Mouse (Mus musculus): Measurements from ENCODE around the gene Rubcn. TPM values are rescaled to one million over a fixed set of nuclear protein-coding genes. Genes with fewer than 3 reads are reported as not detected.
A peak's percentile ranks its signal among the peaks of the same experiment; 100 is the strongest.
"Not testable (repeated sequence)": the region's sequence is repeated elsewhere in the genome, so short reads cannot be mapped to it uniquely, and the experiment has no call there.

Gene Rubcn
- total RNA-seq (2021) = 10 to 100 TPM; 31.6 to 32.1 TPM
- long read RNA-seq, experiment 1, full-length matches to known transcripts = 4 of 15 reads
- long read RNA-seq, experiment 1, partial matches to known transcripts = 1 of 15 reads
- long read RNA-seq, experiment 1, other reads (novel, unspliced or antisense) = 10 of 15 reads
- long read RNA-seq, experiment 2, full-length matches to known transcripts = 2 of 13 reads
- long read RNA-seq, experiment 2, partial matches to known transcripts = 1 of 13 reads
- long read RNA-seq, experiment 2, other reads (novel, unspliced or antisense) = 10 of 13 reads

DNA sequence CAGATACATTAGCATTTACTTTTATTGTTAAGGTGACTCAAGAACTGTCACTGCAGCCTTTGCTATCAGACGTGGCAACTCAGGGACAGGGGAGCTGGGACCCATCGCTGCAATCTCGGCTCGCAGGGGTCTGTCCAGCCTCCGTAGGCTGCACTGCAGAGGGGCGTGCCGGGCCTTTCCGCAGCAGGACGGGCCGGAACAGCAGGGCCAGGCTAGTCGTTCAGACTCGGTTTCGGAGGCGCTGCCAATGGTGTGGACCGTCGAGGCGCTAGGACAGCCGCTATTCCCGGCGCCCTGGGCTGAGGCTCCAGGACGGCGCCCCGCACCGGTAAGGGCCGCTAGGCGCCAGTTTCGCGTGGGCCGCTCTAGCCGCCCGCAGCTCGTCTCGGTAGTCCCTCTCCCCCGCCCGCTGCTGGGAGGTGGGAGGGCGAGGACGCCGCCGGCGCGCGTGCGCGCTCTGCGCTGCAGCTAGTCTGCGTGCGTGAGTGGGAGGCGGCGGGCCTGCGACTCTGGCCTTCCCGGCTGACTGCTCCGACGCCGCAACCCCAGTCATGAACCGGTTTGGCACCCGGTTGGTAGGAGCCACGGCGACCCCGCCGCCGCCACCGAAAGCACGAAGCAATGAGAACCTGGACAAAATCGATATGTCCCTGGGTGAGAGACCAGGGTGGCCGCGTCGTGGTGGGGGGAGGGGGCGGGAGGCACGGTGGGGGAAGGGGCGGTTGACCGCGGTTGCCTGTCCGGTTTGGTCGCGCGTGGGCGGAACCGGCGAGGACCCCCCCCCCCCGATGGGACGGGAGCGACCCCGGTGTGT is at the start of gene Rubcn, which contains the start of gene Fyttd1:
Gene Rubcn, minus strand, starts transcription at position 424 of the 814 bp plus-strand sequence.
Gene Fyttd1, plus strand, starts transcription at position 158 of the 814 bp plus-strand sequence.
- peak; percentile 97 for DNase-seq
- intact Hi-C loops (cut with DNase I) = loop anchor here (2.0 to 5.0 kb wide), 2 partner anchors 23 to 65 kb away; partner anchors contain the start of gene Smbd1

DNA sequence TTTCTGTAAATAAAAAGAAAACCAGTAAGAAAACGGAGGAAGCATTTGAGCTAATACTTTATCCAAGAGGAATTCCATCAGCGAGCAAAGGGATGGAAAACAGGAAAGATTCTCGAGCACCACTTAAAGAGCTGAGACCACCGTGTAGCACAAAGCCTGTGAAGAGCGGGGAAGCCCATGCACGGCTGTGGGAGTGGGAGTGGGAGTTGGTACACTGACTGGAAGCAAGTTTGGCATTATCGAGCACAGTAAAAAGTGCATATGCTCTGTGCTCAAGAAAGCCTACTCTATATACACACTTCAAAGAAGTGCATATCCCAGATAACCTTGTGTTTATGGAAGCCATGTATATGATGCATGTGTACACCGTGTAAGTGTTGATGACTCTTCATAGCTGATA is 49.5 kb upstream of the Rubcn start:
- DNase-seq = no peak
- intact Hi-C loops (cut with DNase I) = no loop called here

DNA sequence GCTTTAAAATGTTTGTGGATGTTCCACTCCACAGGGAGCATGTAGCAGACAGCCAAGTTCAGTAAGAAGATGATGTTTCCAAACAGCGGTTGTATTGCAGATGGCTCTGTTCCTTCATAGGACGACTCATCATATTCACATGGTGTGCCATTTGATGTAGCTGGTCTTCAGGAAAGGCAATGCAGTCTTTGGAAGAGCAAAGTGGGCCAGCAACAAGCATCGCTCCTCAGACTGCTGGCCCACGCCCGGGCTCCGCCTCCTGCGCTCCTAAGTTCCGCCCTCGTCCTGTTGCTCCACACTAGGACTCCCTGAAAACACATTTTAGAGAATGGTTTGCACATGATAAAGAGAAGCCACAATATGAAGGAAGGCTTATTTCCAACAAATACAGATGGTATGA is 49.1 kb upstream of the Rubcn start:
- DNase-seq; intact Hi-C loops (cut with DNase I): not testable (repeated sequence)

DNA sequence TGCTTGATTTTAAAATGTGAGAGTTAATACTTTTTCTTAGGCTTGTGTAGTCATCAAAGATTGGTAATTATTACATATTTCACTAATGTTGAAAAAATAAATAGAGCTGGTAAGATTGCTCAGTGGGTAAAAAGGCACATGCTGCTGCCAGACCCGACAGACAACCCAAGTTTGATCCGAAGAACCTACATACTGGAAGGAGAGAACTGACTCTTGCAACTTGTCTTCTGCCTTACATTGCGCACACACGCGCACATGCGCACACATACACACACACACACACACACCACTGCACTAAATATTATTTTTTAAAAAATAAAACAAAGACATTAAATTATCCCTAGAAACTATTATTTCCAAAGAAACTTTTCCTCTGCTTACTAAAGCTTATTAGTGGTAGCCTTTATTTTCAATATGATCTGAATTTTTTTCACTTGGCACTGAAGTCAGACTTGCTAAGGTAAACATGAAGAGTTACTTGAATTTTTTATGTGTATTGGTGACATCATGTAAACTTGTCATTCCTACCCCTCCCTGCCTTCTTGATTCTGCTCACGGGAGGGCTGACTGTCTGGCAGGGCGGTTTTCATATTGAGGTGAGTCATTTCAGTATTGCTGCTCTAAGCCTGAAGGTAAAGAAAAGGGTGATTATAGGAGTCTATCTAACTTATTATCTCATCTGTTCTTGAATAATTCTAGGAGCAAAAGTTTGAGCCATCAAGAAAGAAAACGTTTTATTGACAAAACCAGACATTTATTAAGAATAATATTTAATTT is 37.9 kb upstream of the Rubcn start:
- intact Hi-C loops (cut with DNase I) = loop anchor here (5.0 kb wide), 1 partner anchor 47 kb away; no protein-coding TSS in a partner anchor
- no peak for DNase-seq

DNA sequence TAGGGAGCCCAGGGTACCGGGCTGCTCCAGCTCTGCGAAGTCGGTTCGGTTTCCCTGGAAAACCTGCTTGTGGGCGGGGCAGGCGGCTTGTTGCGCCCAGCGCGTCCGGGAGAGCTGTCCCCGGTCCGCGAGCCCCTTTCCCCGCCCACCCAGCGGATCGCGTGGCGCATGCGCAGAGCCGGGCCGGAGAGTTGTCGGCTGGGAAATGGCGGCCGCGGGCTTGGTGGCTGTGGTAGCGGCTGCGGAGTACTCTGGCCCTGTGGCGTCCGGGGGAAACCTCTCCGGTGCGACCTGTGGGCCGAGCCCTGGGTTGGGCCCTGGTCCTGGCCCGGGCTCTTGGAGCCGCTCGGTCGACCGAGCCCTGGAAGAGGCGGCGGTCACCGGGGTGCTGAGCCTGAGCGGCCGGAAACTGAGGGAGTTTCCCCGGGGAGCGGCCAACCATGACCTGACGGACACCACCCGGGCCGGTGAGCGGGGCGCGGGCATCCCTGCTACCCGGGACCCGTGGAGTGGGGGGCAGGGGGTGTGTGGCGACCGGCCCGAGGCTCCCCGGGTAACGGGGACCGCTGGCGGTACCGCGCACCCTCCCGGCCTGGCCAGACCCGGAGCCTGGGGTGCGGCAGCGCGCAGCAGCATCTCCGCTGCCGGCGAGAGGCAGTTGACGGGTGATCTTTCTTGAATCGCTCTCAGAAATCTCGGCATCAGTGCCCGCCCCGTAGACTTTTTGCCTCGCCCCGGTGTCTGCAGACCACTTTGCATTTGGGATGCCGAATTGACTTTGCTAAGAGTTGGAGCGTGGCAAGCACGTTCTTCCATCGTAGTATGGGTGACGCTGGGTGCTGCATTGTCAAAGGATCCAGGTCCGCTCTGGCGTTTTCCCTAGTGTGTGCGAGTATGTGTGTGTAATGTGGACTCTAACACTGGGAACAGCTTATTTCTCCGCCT is 36.6 kb upstream of the Rubcn start, which contains the start of gene Lrch3:
Gene Lrch3, plus strand, starts transcription at position 164 of the 945 bp plus-strand sequence.
- intact Hi-C loops (cut with DNase I) = no loop called here

DNA sequence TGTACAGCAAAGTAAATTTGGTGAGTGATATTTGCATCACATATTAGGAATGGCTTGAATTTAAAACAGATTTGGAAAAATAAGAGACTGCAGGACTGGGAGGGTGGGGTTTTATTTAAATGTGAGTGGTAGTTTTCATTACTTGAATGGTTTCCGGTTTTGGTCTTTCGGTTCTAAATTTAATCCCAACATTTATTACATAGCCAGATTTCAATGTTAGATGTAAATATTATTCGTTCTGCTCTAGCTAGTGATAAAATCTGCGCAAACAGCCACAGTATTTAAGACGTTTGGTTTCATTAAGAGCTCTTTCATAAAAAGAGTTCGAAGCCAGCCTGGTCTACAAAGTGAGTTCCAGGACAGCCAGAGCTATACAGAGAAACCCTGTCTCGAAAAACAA is 35.6 kb upstream of the Rubcn start:
- DNase-seq = no peak
- intact Hi-C loops (cut with DNase I) = no loop called here

More for the DNA sequence above, 36.6 kb upstream of the Rubcn start, which contains the start of gene Lrch3:
- peak; percentile 97 to 98 for DNase-seq

DNA sequence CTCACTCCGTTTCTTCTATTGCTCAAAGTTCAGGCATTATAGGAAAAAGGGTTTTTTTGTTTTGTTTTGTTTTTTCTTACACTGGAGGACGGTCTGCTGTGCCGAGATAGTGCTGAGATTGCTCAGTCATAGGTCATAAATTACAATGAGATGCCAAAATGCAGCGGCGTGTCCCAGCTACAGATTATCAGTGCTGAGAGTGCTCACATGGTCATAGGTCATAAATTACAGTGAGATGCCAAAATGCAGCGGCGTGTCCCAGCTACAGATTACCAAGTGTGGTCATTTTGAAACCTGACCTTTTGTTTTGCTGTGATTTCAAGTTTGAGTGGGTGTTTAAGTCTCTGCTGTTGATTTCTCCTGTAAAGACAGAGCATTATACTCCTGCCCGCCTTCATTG is 29.2 kb upstream of the Rubcn start:
- DNase-seq = no peak
- intact Hi-C loops (cut with DNase I) = no loop called here

DNA sequence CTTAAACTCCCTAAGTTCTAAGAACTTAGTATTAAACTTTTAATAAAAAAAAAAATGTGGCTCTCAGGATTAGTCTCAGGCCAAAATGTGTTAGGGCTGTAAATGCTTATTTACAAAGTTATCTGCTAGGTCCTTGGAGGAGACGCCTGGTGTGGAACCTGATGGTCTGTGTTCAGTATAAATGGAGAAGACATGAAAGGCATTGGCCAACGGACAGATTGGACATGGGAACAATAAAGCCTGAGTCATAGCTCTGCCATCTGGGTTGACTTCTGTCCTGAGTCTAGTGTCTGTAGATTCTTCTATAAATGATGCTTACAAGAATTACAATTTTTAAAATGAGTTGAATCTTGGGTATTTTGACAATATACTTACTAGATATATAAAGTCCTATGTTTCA is 28.6 kb upstream of the Rubcn start:
- no peak for DNase-seq
- intact Hi-C loops (cut with DNase I) = no loop called here

DNA sequence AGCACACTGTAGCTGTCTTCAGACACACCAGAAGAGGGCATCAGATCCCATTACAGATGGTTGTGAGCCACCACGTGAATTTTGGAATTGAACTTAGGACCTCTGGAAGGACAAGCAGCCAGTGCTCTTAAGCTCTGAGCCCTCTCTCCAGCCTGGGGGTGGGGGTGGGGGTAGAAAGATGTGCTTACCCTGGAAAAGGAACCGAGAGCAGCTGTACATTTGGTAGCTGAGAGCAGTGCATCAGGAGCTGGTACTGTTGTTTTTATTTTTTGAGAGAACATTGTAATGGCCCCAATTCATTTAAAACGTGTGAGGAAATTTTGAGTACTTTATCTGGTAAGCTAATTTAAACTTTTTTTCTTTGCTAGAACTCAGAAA is 24.5 kb upstream of the Rubcn start:
- intact Hi-C loops (cut with DNase I) = no loop called here
- DNase-seq = no peak

DNA sequence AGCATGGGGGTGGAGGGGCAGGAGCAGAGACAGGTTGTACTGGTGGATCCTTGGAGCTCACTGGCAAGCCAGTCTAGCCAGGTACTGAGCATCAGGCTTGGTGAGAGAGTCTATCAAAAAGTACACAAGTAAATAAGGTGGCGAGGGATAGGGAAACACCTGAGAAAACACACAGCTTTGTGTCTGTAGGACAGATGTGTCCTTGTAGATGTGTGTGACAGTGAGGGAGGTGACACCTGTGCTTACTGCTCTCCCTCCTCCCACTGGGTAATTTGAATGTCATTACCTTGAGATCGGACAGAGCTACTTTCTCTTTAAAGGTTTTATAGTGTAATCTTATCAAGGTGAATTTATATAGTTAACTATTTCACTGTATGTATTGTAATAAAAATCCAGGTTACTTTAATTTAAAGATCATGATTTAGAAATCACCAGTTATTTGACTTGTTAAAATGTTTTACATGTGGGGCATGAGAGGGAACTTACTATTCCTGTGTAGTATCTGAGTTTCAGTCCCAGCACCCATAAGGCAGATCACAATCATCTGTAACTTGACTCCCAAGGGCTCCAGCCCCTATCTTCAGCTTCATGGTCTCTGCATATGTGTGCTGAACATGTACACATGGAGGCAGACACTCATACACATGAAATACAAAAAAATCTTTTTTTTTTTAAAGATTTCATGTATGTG is 23.9 kb upstream of the Rubcn start:
- intact Hi-C loops (cut with DNase I) = no loop called here
- no peak for DNase-seq

DNA sequence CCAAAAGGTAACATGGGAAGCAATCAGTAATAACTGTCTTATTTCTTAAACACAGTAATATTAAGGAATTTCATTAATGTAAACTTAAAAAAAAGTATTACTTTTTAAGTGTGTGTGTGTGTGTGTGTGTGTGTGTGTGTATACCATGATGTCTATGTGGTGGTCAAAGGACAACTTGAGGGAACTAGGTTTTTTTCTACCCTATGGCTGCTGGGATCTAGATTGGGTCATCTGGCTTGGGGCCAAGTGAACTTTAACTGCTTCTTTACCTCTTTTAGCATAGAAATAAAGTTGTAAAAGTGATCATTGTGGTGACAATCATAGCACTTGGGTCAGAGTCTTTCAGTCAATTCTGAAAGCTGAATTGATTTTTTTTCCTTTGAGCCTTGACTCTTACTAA is 18.6 kb upstream of the Rubcn start:
- no peak for DNase-seq
- intact Hi-C loops (cut with DNase I) = no loop called here

DNA sequence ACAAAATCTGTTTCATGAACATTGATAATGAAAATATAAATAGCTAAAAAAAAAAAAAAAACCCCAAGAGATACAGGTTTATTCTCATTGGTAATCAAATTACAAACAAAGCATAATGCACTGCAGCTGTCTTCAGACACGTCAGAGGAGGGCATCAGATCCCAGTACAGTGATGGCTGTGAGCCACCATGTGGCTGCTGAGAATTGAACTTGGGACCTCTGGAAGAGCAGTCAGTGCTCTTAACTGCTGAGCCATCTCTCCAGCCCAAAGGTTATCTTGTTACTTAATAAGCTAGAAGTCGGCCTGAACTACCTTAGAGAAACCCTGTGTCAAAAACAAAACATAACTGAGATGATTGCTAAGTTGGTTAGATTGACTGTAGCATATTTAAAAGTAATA is 12.3 kb upstream of the Rubcn start:
- DNase-seq = no peak
- intact Hi-C loops (cut with DNase I) = loop anchor here (5.0 to 10.0 kb wide), 2 partner anchors 73 to 185 kb away; no protein-coding TSS in a partner anchor

DNA sequence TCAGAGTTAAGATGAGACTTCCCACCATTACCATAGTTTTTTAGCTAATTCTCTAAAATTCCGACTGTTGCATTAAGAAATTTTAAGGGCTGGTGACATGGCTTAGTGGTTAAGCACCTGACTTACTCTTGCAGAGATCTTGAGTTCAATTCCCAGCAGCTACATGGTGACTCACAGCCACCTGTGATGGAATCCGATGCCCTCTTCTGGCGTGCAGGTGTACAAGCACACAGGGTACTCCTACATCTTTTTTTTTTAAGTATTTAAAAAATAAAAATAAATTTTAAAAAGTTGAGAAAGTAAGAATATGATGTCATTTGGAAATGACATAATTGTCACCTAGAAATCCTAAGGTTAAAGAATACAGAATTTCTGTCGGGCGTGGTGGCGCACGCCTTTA is 10.4 kb upstream of the Rubcn start:
- intact Hi-C loops (cut with DNase I) = loop anchor here (5.0 to 10.0 kb wide), 2 partner anchors 71 to 183 kb away; no protein-coding TSS in a partner anchor
- DNase-seq = no peak

DNA sequence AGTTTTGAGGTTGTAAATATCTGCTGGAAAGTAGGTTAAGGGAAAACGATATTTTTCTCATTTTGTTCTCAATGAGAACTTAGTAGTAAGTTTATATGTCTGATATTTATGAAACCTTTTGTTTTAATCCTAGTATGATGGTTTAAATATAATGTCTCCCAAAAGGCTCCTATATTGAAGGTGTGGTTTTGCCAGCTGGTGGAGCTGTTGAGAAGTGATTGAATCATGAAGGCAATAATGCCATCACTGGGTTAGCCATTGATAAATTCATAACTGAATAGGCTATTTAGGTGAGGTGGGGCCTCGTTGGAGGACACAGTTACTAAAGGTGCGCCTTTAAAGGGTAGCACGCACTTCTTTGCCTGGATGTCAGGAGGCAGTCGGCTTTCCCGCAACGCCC is 4.0 kb upstream of the Rubcn start:
- intact Hi-C loops (cut with DNase I) = loop anchor here (10.0 kb wide), 1 partner anchor 177 kb away; no protein-coding TSS in a partner anchor
- no peak for DNase-seq

DNA sequence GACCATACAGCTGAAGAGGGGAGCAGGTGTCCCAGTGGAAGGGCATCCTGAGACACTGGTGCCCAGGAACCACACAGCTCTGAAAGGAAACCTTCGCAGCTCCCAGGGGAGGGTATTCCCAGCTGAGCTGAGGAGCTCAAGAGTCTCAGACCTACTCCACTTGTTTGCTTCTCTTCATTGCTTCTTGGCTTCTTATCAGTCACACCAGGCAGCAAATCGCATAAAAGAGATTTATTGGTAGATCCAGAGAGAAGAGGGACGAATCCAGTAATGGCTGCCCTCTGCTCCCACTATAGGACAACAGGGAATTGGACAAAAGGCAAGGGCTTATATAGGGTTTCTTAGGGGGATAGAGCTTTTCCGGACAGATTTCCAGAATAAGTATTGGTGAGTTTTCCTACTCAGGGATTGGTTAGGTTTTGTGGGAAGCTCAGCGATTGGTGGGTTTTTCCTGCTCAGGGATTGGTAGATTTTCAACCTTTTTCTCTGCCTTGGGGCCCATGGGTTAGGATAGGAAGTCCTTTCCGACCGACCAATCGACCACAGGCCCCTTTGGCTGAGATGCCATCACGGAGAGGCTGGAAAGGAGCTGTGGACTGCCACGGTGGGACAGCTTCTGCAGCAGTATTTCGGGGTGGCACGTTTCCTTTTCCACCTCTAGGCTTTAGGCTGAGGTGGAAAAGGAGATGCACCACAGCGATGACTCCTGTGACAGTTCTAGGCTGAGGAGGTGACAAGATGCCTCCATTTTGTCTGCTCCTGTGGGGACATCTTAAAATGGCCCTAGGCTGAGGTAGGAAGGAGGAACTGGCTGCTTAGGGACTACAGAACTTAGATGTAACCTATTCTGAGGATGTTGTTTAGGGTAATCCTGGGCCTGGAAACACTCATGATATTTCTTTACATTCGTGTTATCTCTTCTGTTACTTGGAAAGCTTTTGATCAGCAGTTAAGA is 1.7 kb upstream of the Rubcn start:
- intact Hi-C loops (cut with DNase I) = loop anchor here (2.0 to 5.0 kb wide), 2 partner anchors 24 to 67 kb away; partner anchors contain the start of gene Smbd1
- DNase-seq = no peak

DNA sequence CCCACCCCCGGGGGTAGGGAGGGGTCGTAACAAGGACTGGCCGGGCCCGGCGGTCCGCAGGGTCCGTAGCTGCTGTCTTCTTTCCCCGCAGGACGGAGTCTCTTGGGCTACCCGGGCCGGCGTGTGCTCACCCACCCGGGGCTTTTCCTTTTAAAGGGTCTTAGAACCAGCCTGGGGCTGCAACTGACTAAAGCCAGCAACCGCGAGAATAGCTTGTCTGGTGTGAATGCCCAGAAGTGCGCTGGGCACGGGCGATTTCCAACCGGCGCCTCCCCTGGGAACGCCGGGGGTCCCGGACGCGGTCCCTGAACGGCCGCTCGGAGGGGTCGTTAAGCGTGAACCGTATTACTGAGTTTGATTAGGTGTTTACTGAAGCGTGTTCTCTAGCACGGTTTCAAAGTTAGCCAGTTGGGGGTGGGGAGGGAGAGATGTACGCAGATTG is 612 bp upstream of the Rubcn start:
- DNase-seq = peak; percentile 26 to 47
- intact Hi-C loops (cut with DNase I) = loop anchor here (2.0 to 5.0 kb wide), 2 partner anchors 23 to 66 kb away; partner anchors contain the start of gene Smbd1

DNA sequence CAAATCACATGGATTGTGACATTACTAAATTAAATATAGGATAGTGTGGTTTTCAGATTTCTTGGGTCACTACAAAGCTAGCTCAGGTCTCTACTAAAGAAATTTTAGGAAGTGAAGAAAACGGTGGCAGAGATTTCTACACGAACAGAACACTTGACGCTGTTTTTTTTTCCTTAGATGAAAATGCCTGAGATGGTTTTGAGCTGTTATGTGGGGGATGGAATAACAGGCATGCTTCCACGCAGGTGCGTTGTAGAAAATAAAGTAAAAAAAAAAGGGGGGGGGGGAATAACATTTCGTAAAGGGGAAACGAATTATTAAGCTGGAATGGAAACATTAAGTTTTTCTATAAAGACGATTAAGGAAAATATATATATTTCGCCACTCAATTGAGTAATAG is 735 bp downstream of the Rubcn start:
- DNase-seq = no peak
- intact Hi-C loops (cut with DNase I) = loop anchor here (5.0 kb wide), 1 partner anchor 65 kb away; the partner anchor contains the start of gene Smbd1

Measured in heart, postnatal 14 days (tissue).